Mouse (Mus musculus): ENCODE data around the gene Smarcal1.

- TF ChIP-seq FLI1 (IDR thresholded peaks at IDR 0.05; ENCODE audit: low read length): no peak
- TF ChIP-seq GATA1 (IDR thresholded peaks at IDR 0.05; ENCODE audit: borderline replicate concordance, low read length): no peak
These were observed 49.6 kb upstream of the Smarcal1 start for GRCm38 (mm10) chr1:72533439-72533838.
